Mouse (Mus musculus): Measurements from ENCODE around the gene Wnt3a. TPM values are rescaled to one million over a fixed set of nuclear protein-coding genes. Genes with fewer than 3 reads are reported as not detected.
"Not testable (repeated sequence)": the region's sequence is repeated elsewhere in the genome, so short reads cannot be mapped to it uniquely, and the experiment has no call there.

Wnt3a gene
- total RNA-seq, 2 experiments from 2014 or later: not detected

DNA sequence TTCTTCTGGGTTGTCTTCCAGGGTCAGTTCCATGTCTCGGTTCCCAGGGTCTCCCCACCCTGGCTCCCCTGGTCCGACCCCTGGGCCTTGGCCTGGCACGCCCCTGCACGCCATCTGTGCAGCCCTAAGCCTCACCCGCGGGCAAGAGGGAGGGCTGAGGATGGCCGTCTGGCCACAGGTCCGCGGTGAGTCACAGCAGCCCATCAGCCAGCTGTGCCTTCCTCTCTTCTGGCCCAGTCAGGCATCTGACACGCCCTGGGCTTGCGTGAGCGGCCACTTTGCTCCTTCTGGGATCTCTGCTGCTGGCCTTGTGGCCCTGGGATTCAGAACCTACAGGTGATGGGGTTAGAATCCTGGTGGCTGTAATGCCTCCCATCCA lies 17.6 kb upstream of the Wnt3a start:
- peak; percentile 31 for DNase-seq (ENCODE audit: low spot score)

DNA sequence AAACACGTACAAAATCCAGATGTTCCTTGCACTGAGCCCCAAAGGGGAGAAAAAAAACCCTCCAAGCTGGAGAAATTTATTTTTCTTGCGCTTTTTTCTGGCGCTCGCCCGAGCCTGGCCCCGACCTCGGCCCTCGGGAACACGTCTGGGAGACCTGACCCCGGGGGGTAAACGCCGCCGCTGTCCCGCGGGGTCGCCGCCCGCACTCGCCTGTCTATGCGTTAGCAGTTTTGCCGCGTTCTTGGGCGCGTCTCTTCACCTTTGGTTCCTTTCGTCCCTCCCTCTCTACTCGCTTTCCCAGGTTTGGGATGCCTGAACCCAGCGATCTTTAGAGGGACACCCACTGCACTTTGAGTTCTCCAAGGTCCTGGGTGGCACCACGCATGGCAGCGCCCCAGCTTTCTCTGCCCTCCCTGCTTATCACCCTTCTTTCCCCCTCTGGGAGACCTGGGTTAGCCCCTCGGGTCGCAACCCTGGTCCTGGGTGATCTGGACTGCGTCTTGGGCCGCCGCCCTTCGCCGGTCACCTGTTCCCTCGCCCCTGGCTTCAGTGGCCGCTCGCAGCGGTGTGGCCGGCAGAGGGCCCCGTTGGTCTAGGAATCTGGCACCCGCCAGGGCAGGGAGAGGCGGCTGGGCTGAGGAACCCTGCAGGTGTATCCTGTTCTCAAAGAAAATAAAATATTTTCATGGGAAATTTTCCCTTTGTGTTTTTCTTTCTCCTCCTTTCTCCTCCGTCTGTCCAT lies 17.0 kb upstream of the Wnt3a start:
- DNase-seq (ENCODE audit: low spot score): peak; percentile 91

DNA sequence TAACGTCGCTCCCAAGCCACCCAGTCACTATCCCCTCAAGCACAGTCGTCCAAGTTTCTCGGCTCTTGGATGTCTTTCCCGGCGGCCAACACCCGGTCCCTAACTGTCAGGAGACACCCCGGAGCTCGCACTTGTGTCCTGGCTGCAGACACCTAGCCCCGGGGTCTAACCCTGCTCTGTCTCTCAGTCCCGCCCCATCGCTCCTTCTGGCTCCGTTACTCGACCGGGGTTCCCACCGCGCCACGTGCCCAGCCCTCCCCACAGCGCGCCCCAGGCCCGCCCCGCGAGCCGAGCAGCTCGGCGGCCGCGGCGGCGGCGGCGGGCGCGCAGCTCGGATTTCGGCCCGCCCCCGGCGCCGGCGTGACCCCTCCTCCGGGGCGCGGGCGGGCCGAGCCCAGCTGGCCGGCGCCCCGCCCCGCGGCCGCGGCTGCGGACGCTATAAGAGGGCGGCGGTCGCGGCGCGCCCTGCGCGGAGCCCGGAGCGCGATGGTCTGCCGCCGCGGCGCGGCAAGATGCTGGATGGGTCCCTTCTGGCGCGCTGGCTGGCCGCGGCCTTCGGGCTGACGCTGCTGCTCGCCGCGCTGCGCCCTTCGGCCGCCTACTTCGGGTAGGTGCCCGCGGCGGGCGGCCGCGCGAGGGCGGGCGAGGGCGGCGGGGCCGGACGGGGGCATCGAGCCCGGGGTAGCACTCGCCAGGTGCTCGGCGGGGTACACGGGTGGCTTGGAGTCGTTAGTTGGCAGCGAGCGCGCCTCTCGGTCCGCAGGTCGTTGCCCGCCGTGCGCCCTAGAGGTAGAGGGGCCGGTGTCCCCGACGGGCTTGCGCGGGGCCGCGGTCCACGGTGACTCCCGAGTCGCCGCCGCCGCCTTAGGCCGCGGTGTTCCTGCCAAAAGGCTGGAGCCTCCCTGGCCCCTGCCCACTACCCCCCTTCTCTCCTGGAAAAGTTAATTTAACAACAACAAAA lies 16.2 kb upstream of the Wnt3a start, which contains the start of gene Wnt9a:
Gene Wnt9a (plus strand): TSS at position 468 of the 961 bp plus-strand sequence.
- DNase-seq (ENCODE audit: low spot score): peak; percentile 68

DNA sequence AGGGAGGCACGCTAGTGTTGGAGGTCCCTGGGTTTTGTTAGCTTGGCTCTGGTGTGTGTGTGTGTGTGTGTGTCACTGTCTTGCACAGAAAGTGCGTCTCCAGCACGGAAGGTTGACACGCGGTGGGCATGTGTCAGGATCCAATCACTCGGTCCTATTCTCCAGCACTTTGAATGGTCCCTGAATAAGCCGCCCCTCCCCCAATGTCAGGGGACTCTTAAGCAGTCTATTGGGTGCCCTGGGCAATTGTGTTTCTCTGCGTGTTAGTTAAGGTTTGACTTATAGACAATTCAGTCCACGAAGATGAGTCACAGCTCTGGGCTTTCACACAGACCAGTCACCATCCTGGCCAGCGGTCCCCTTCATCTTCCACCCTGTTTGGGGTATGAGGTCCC lies 15.3 kb upstream of the Wnt3a start:
- DNase-seq (ENCODE audit: low spot score): no peak

DNA sequence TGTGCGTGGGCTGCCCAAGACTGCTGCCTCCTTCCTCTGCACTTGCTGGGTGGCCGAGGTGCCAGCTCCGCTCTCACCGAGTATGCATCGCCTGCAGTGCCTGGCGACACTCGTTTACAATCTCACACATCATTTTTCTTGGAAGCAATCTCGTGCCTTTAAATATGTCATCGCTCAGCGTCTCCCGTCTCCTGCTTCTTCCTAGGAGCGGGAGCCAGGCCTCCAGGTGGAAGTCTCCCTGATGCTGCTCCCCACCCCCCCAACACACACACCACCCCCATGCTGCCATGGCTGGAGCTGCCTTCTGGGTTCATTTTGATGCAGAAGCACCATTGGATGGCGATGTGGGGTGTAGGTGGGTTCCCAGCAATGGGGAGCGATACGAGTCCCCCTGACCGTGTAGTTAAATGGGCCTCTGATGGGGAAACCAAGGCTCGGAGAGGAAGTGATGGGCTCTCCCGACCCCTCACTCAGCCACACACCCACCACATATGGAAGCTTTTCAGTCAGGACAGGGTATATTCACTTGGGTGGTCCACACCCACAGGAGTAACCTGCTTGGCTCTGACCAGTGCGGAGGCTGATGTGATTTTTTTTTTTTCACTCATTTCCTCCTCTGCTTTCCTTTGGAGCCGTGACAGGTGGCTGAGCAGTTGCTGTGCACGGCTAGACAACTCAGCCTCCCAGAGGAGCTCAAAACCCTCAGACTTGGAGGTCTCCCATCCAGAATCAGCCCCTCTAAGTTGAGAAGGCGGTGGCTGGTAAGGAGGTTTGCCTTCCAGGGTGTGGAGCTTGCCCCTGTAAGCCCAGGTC lies 14.7 kb upstream of the Wnt3a start:
- DNase-seq (ENCODE audit: low spot score): no peak

DNA sequence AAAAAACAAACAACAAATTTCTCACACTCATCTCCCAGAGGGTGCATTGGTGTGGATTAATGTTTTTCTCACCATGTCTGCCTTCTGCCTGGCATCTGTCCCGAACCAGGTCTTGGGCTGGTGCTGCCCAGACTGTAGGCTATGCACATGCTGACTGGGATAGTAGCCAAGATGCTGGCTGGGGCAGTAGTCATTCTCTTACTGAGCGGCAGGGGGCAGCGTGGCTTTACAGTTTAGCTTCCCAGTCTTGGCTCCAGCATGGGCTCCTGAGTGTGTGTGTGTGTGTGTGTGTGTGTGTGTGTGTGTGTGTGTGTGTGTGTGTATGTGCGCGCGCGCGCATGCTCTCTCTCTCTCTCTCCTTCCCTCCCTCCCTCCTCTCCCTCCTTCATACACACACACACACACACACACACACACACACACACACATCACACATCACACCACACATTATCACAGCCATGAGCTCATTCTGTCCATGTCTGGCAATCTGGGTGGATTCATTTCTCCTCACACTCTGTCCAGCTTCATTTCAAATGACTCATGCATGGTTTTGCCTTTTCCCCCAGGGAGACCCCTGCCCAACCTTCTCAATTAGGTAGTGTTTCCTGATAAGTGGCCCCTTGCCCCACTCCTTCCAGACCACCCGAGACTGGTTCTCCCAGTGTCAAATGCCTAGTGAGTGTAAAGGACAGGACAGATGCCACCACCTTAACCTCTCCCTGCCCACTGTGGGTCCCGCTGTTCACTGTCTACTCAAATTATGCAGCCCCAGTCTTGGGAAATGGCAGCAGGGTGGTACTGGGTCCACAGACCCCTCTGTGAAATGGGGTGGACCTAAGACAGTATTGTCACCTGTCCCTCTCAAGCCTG lies 12.4 kb upstream of the Wnt3a start:
- DNase-seq (ENCODE audit: low spot score): peak; percentile 89

DNA sequence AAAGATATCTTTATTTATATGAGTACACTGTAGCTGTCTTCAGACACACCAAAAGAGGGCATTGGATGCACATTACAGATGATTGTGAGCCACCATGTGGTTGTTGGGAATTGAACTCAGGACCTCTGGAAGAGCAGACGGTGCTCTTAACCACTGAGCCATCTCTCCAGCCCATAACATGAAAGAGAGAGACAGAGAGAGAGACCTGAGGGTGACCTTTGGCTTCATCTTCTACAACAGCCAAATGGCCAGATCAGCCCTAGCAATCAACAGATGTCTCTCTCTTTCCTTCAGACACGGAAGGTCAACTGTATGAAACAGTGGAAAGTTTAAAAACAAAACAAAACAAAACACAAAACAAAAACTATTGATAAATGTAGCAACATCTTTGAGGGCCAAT lies 10.5 kb upstream of the Wnt3a start:
- DNase-seq (ENCODE audit: low spot score): not testable (repeated sequence)

DNA sequence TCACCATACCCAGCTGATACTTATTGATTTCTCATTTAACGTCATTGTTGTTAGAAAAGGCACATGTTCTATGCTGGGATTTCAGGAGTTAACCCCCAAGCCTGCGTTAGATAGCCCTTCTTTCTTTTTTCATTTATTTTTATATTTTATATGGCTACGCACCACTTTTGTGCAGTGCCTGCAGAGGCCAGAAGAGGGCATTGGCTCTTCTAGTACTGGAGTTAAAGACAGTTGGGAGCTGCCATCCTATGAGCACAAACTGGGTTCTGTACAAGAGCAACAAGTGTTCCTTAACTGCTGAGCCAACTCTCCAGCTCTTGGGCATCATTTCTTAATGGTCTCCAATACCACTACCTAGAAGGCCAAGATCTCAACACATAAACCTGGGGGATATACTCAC lies 9.6 kb upstream of the Wnt3a start:
- no peak for DNase-seq (ENCODE audit: low spot score)

DNA sequence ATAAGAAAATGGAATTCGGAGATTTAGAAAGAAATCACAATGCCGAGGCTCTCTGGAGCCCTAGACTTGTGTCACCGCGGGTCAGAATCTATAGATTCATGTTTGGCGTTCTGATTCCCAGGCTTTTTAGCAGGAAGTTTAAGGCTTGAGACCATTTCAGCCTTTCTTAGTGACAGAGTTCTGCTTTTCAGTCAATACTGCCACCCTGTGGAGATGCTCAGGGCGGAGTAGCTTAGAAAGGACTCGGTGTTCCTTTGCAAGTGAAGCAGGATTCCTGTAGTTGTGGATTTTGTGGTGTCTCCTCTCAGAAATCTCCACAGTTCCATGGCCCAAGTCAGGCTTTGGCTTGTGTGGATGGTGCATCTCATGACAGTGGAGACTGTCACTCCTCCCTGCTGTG lies 7.4 kb upstream of the Wnt3a start:
- no peak for DNase-seq (ENCODE audit: low spot score)

DNA sequence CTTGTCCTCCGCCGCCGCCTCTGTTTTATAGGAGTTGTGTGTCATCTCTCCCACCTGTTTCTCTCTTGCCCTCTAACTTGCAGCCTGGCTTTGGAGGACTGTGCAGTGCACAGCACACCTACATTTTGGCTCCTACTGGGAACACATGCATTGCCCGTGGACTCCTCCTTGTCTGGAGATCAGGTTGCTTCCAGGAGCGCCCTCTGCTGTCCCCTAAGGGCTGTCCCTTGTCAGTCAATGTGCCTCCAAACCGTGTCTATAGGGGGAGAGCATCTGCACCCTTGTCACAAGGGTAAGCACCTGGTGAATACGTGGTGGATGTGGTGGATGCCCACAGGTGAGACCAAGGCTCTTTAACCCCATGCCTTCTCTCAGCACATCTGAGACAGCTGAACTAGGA lies 3.1 kb upstream of the Wnt3a start:
- DNase-seq (ENCODE audit: low spot score): peak; percentile 58

DNA sequence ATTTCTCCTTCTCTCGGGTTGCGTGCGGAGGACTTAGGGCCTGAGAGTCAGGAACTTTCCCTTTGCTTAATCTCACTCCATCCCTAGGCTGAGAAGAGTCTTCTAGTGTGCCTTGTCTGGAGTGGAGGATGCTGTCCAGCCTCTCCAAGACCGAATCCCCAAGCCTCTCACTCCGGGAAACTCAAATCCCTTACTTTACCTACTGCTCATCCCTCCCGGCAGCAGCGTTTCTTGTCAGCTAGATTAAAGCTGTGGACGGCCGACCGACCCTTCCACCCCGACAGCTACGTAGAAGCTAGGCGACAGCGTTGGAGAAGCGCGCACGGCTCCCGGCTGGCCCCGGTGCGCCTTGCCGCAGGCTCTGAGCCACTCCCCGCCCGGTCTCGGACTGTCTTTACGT lies 846 bp downstream of the Wnt3a start:
- no peak for DNase-seq (ENCODE audit: low spot score)

DNA sequence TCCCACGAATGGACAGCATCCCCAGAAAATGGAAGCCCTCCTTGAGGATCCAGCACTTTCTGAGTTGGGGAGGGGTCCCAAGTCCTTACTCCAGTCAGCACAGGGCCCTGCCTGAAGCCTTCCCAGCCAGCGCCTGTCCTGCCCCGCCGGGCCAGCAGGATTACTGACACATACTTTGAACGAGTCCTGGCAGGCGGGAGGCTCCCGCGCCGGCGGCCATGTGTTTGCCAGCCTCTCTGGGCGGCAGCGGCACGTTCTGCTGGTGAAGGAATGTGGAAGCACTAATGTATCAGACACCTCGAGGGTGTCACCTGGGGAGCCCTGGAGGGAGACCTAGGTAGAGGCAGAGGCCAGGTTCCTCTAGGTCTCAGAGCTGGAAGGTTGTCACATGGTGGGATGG lies 6.4 kb downstream of the Wnt3a start:
- DNase-seq (ENCODE audit: low spot score): no peak

DNA sequence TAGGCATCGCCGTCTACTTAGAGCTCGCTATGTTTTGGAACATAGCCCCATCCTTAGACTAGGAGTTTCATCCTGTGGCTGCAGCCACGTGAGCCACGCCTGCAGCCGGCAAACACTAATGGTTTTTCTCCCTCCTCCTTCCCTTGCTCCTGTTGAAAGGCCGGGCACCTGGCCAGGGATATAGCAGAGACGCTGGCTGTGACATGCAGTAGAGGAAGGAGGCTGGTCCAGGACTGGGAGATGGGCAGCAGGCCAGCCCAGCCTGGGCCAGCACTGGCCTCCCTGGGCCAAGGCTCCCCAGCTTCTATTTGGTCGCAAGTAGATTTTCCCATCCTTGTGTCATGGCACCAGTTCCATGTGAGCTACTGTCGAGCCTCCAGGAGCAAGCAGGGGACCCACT lies 7.6 kb downstream of the Wnt3a start:
- DNase-seq (ENCODE audit: low spot score): peak; percentile 25

DNA sequence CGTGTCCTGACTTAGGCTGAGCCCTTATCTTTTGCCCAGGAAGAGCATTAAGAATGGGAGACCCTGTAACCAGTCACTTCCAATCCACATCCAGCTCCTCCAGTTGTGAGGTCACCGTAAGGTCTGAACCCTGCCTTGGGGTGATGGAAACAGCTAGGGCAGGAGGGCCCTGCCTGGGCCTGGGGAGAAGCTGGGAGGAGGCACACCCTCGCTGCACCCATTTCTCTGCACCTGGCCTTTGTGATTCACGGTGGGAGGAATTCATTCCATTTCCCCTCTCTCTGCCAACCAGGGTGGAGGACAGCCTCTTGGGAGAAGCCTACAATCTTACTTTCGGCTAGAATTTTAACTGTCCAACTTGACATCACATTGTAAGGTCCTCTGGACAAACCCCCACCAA lies 8.4 kb downstream of the Wnt3a start:
- DNase-seq (ENCODE audit: low spot score): no peak

DNA sequence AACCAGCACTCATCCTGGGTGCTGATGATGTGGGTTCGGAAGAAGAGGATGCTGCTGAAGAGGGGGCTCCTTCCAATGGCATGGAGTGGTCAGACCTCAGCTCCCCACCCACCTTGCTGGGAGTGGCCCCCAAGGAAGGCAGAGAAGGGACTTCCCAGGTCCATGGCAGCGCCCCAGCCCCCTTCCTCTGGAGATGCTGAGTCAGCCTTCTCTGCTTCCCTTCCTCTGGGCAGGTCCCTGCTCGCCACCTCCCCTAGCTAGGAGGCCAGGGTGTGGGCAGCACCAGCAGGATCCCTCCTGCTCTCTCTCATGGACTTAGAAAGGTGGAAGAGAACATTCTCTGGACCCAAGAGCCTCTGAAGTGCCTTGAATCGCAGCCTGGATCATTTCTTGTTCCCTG lies 12.5 kb downstream of the Wnt3a start:
- DNase-seq (ENCODE audit: low spot score): no peak

DNA sequence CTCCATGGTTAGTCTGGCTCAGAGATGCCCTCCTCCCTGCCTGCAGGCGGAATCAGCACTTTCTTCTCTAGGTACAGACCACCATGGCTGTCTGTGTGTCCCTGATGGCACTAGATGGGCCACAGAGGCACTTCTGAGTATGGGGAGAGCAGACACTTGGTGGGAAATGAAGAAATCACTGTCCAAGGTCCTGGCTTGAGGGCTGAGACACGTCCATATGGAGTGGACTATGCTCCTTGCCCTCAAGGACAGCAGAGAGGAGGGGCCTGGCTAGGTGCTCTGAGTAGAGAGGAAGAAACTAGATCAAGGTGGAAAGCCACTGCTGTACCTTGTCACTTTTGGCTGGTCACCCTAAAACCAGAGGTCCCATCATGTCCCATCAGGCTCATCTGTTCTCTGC lies 13.7 kb downstream of the Wnt3a start:
- no peak for DNase-seq (ENCODE audit: low spot score)

DNA sequence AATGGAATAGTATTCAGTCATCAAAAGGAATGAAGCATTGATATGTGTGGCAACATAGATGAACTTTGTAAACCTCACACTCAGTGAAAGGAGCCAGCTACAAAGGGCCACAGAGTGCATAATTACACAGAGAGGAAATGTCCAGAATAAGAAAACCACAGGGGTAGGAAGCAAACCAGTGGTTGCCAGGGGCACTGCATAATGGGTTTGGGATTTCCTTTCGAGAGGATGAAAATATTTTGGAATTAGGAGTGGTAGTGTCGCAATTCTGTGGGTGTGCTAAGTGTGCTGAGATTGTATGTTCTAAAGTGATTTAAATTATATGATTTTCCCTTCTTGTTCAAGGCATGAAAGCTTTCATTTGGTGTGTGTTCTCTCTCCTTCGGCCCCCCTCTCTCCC lies 16.4 kb downstream of the Wnt3a start:
- DNase-seq (ENCODE audit: low spot score): no peak

DNA sequence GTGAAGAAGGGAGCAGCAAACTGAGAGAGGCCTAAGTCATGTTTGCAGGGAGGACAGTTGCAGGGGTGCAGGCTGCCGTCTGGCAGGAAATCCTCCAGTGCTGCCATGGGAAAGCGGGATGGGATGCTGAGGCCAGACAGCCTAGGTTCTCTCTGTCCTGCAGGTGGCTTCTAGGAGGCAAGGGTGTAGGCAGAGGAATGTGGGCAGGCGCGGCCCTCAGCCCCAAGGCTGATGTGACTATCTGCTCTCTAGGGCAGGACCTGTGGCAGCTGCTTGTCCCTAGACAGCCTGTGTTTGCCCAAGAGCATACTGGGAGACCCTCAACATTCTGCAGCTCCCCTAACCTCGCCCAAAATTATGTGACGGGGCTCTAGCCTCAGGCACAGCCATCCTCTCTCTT lies 23.8 kb downstream of the Wnt3a start:
- DNase-seq (ENCODE audit: low spot score): no peak

DNA sequence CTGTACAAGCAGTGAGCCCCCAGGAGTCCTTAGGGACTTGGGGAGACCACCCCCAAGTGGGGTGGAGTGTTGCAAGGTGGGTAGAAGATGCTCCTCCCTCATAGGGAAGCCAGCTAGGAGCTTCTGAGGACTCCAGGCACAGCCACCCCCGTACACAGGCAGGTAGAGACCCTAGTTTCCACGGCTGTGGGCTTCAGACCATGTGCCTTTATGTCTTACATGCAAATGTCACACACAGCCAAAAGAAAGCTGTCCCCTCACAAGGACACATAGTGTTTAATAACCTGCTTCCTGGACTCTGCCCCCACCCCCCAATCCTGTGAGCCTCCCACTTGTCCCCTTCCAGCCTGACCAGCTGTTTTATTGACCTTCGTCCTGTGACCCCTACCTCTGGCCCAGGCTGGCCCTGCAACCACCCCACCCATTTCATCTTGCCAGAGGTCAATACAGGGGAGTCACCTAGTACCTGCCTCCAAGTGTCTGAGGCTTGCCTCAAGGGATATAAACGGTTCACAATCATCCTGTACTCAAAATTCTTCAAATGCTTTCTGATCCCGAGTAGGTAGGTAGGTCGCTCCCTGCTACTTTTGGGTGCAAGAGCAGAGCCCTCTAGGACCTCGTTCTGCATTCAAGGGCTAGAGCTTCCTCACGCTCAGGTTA lies 25.3 kb downstream of the Wnt3a start:
- DNase-seq (ENCODE audit: low spot score): no peak

DNA sequence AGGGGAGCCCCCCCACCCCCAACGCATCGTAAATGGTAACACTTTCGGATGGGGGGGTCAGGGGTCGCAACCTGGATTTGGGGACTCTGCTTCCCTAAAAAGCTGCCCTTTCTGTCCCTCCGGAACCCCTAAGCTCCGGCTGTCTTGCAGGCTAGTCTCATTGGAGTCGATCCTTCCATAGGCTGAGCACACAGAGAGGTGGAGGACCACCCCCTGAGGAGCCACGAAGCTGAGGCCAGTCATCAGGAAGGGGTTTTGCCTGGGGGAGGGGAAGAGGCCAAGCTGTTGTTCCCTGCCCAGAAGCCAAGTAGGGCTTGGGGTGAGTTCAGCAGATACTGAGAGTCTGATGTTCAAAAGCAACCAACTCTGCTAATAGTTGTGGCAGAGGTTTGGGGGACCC lies 26.0 kb downstream of the Wnt3a start:
- DNase-seq (ENCODE audit: low spot score): no peak
